Mouse (Mus musculus): ENCODE results near the gene Kxd1. TPM values are rescaled to one million over a fixed set of nuclear protein-coding genes. Genes with fewer than 3 reads are reported as not detected.

Kxd1 gene
- polyA plus RNA-seq, 1 experiment from 2014 or later: 47.1 TPM

GRCm38 (mm10) chr8:70464162-70464561 lies 63.6 kb downstream of the Kxd1 start:
- H3K27me3 ChIP-seq (ENCODE audit: control insufficient read depth, insufficient read depth, low read length): no peaks in the 10 kb centered on the region
- no peak for ATAC-seq (ENCODE audit: low FRiP score, low TSS enrichment)

GRCm38 (mm10) chr8:70463306-70463705 lies 64.5 kb downstream of the Kxd1 start:
- Histone ChIP-seq H3K4me1 (replicated peaks; ENCODE audit: control insufficient read depth, insufficient read depth) (no peaks in the 10 kb centered on the region), H3K9me3 (ENCODE audit: control insufficient read depth, low read length) (no peaks in the 10 kb centered on the region), H3K36me3 (ENCODE audit: control insufficient read depth, insufficient read depth, low read length) (no peaks in the 10 kb centered on the region), H3K4me2 (replicated peaks; ENCODE audit: low read depth) (no peak overlapping the region), H3K27me3 (ENCODE audit: control insufficient read depth, insufficient read depth, low read length) (no peaks in the 10 kb centered on the region), H3K9ac (ENCODE audit: low read length) (no peak overlapping the region), H3K4me3 (ENCODE audit: low read depth, low read length) (no peak overlapping the region), H3K27ac (replicated peaks) (no peak overlapping the region)
- no peak for DNase-seq (ENCODE audit: low spot score)
- TF ChIP-seq EP300 (optimal IDR thresholded peaks at IDR 0.05) (no peak), CTCF (IDR thresholded peaks at IDR 0.05; ENCODE audit: low read depth) (no peak)
- WGBS: 75% methylated on average over 4 of the region's 4 CpGs
- no peak; the same call in 1 of the 2 replicates for ATAC-seq (ENCODE audit: low FRiP score, low TSS enrichment)

More at GRCm38 (mm10) chr8:70464162-70464561, 63.6 kb downstream of the Kxd1 start:
- no peak overlapping the region for H3K4me2 ChIP-seq (replicated peaks; ENCODE audit: low read depth)
- H3K4me1 ChIP-seq (replicated peaks; ENCODE audit: control insufficient read depth, insufficient read depth): no peaks in the 10 kb centered on the region
- TF ChIP-seq EP300 (optimal IDR thresholded peaks at IDR 0.05) (no peak), CTCF (IDR thresholded peaks at IDR 0.05; ENCODE audit: low read depth) (no peak)
- no peaks in the 10 kb centered on the region for H3K36me3 ChIP-seq (ENCODE audit: control insufficient read depth, insufficient read depth, low read length)
- 91% methylated on average over 6 of the region's 6 CpGs for WGBS
- no peak overlapping the region for H3K27ac ChIP-seq (replicated peaks)
- no peak overlapping the region for H3K9ac ChIP-seq (ENCODE audit: low read length)
- no peaks in the 10 kb centered on the region for H3K9me3 ChIP-seq (ENCODE audit: control insufficient read depth, low read length)
- no peak for DNase-seq (ENCODE audit: low spot score)
- H3K4me3 ChIP-seq (ENCODE audit: low read depth, low read length): no peak overlapping the region

- WGBS: 90% methylated on average over 8 of the region's 8 CpGs
- ATAC-seq (ENCODE audit: low FRiP score, low TSS enrichment): no peak
- H3K27ac ChIP-seq (replicated peaks): no peak overlapping the region
These were observed 65.3 kb downstream of the Kxd1 start for GRCm38 (mm10) chr8:70462516-70462813.

GRCm38 (mm10) chr8:70461765-70462515 lies 65.8 kb downstream of the Kxd1 start:
- Histone ChIP-seq H3K4me2 (replicated peaks; ENCODE audit: low read depth) (no peak overlapping the region), H3K4me3 (ENCODE audit: low read depth, low read length) (no peak overlapping the region), H3K27me3 (ENCODE audit: control insufficient read depth, insufficient read depth, low read length) (no peaks in the 10 kb centered on the region), H3K4me1 (replicated peaks; ENCODE audit: control insufficient read depth, insufficient read depth) (no peaks in the 10 kb centered on the region), H3K9ac (ENCODE audit: low read length) (no peak overlapping the region), H3K36me3 (ENCODE audit: control insufficient read depth, insufficient read depth, low read length) (no peaks in the 10 kb centered on the region), H3K27ac (replicated peaks) (no peak overlapping the region), H3K9me3 (ENCODE audit: control insufficient read depth, low read length) (no peaks in the 10 kb centered on the region)
- WGBS: 81% methylated on average over 16 of the region's 16 CpGs
- TF ChIP-seq EP300 (optimal IDR thresholded peaks at IDR 0.05): no peak
- TF ChIP-seq CTCF (IDR thresholded peaks at IDR 0.05; ENCODE audit: low read depth): no peak
- DNase-seq (ENCODE audit: low spot score) (no peak), ATAC-seq (ENCODE audit: low FRiP score, low TSS enrichment) (peak; percentile 19; the same call in 1 of the 2 replicates)

More at GRCm38 (mm10) chr8:70462516-70462813, 65.3 kb downstream of the Kxd1 start:
- Histone ChIP-seq H3K9me3 (ENCODE audit: control insufficient read depth, low read length) (no peaks in the 10 kb centered on the region), H3K36me3 (ENCODE audit: control insufficient read depth, insufficient read depth, low read length) (no peaks in the 10 kb centered on the region), H3K27me3 (ENCODE audit: control insufficient read depth, insufficient read depth, low read length) (no peaks in the 10 kb centered on the region), H3K9ac (ENCODE audit: low read length) (no peak overlapping the region), H3K4me2 (replicated peaks; ENCODE audit: low read depth) (no peak overlapping the region), H3K4me1 (replicated peaks; ENCODE audit: control insufficient read depth, insufficient read depth) (no peaks in the 10 kb centered on the region), H3K4me3 (ENCODE audit: low read depth, low read length) (no peak overlapping the region)
- TF ChIP-seq CTCF (IDR thresholded peaks at IDR 0.05; ENCODE audit: low read depth) (no peak), EP300 (optimal IDR thresholded peaks at IDR 0.05) (no peak)
- DNase-seq (ENCODE audit: low spot score): no peak

GRCm38 (mm10) chr8:70460606-70461005 lies 67.2 kb downstream of the Kxd1 start:
- Histone ChIP-seq H3K4me1 (replicated peaks; ENCODE audit: control insufficient read depth, insufficient read depth) (no peaks in the 10 kb centered on the region), H3K36me3 (ENCODE audit: control insufficient read depth, insufficient read depth, low read length) (no peaks in the 10 kb centered on the region), H3K4me2 (replicated peaks; ENCODE audit: low read depth) (no peak overlapping the region), H3K27ac (replicated peaks) (no peak overlapping the region), H3K4me3 (ENCODE audit: low read depth, low read length) (no peak overlapping the region), H3K27me3 (ENCODE audit: control insufficient read depth, insufficient read depth, low read length) (no peaks in the 10 kb centered on the region), H3K9me3 (ENCODE audit: control insufficient read depth, low read length) (no peaks in the 10 kb centered on the region), H3K9ac (ENCODE audit: low read length) (no peak overlapping the region)
- DNase-seq (ENCODE audit: low spot score) (no peak), ATAC-seq (ENCODE audit: low FRiP score, low TSS enrichment) (no peak)
- TF ChIP-seq EP300 (optimal IDR thresholded peaks at IDR 0.05) (no peak), CTCF (IDR thresholded peaks at IDR 0.05; ENCODE audit: low read depth) (no peak)
- 72% methylated on average over 9 of the region's 9 CpGs for WGBS

GRCm38 (mm10) chr8:70460199-70460598 lies 67.6 kb downstream of the Kxd1 start:
- ATAC-seq (ENCODE audit: low FRiP score, low TSS enrichment): no peak
- H3K4me3 ChIP-seq (ENCODE audit: low read depth, low read length): no peak overlapping the region
- H3K27me3 ChIP-seq (ENCODE audit: control insufficient read depth, insufficient read depth, low read length): no peaks in the 10 kb centered on the region
- no peak overlapping the region for H3K9ac ChIP-seq (ENCODE audit: low read length)
- H3K27ac ChIP-seq (replicated peaks): no peak overlapping the region
- TF ChIP-seq CTCF (IDR thresholded peaks at IDR 0.05; ENCODE audit: low read depth) (no peak), EP300 (optimal IDR thresholded peaks at IDR 0.05) (no peak)
- H3K4me1 ChIP-seq (replicated peaks; ENCODE audit: control insufficient read depth, insufficient read depth): no peaks in the 10 kb centered on the region
- no peaks in the 10 kb centered on the region for H3K9me3 ChIP-seq (ENCODE audit: control insufficient read depth, low read length)
- H3K36me3 ChIP-seq (ENCODE audit: control insufficient read depth, insufficient read depth, low read length): no peaks in the 10 kb centered on the region
- DNase-seq (ENCODE audit: low spot score): no peak
- no peak overlapping the region for H3K4me2 ChIP-seq (replicated peaks; ENCODE audit: low read depth)
- WGBS: 89% methylated on average over 5 of the region's 5 CpGs
